Mouse (Mus musculus): ENCODE results near the gene Cntf. TPM values are rescaled to one million over a fixed set of nuclear protein-coding genes. Genes with fewer than 3 reads are reported as not detected.

Gene Cntf
- 1 to 10 TPM; 2.0 to 2.4 TPM for total RNA-seq (2021)

DNA sequence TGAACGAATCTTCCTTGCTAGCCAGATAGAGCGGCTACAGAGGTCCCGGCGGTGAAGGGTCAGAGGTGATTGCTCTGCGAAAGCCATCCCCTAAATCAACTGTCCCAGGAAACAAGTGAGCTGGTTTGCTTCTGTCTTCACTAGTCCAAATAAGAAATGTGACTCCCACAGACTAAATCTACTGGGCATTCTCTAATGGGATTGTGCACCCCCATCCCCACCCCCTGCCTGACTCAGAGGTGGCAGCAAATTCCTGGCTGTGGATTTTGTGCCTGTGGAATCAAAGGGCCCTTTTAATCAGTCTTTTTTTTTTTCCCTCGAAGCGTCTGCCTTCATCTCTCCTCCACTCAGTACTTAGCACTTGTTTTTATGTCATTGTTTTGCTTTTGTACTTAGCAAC lies at the start of gene Cntf:
Gene Cntf (minus strand): TSS at position 325 of the 400 bp plus-strand sequence.
- intact Hi-C loops (cut with DNase I), result no loop called here
- no peak for DNase-seq (ENCODE audit: low spot score)

DNA sequence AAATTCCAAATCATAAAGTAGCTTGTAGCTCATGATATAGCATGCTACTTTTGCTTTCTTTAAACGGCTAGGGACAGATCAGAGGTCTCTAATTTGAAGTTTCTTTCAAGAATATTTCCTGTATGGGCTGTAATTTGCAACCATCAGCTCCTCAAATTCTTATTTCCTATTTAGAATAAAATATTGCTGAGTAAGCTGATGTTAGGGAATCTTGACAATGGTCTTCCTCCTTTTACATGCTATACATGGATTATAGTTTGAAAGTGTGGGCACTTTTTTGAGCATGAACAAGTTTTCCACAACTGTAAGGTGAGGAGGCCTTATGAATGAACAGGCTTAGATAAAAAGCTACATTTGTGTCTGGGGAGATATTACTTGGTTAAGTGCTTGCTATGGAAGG lies 48.5 kb upstream of the Cntf start:
- intact Hi-C loops (cut with DNase I), result no loop called here
- no peak for DNase-seq (ENCODE audit: low spot score)

DNA sequence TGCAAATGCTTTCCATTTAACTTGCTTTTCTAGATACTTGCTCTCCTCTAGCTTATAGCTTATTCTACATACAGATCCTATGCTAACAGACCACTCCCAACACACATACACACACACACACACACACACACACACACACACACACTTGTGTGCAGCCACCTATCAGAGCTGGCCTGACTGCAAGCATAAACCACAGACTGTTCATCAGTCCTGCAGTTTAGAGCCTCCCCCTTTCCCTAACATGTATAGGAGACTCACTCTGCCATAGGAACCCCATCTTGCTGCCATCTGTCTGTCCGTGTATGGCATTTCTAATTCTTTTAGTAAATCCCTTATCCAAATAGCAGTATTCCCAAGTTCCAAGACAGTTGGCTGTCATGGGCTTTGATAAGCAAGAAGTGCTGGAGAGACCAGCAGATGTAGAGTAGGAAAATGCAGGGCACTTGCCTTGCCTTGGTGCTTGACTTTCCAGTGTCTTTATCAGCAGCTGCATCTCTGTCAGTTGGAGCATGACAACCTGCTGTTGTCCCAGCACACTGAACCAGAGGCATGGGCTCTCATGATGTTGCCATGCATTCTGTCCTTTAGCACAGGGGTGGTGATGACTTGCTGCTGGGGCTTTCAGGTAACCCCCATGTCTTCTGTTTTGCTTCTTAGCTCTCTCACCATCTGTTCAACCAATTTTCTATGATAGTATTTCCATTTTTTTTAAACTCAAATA lies 47.4 kb upstream of the Cntf start:
- intact Hi-C loops (cut with DNase I), result no loop called here
- no peak for DNase-seq (ENCODE audit: low spot score)

- intact Hi-C loops (cut with DNase I), result no loop called here
- no peak for DNase-seq (ENCODE audit: low spot score)
These were observed 40.8 kb upstream of the Cntf start for GRCm38 (mm10) chr19:12806214-12806613.

GRCm38 (mm10) chr19:12805730-12806129 lies 40.3 kb upstream of the Cntf start:
- intact Hi-C loops (cut with DNase I), result no loop called here

GRCm38 (mm10) chr19:12804237-12804636 lies 38.8 kb upstream of the Cntf start:
- no peak for DNase-seq (ENCODE audit: low spot score)
- intact Hi-C loops (cut with DNase I), result no loop called here

More at GRCm38 (mm10) chr19:12805730-12806129, 40.3 kb upstream of the Cntf start:
- no peak for DNase-seq (ENCODE audit: low spot score)

- intact Hi-C loops (cut with DNase I), result no loop called here
- no peak for DNase-seq (ENCODE audit: low spot score)
These were observed 37.4 kb upstream of the Cntf start for GRCm38 (mm10) chr19:12802830-12803229.

GRCm38 (mm10) chr19:12801046-12801445 lies 35.6 kb upstream of the Cntf start:
- intact Hi-C loops (cut with DNase I), result no loop called here
- no peak for DNase-seq (ENCODE audit: low spot score)

- intact Hi-C loops (cut with DNase I), result no loop called here
- DNase-seq (ENCODE audit: low spot score), result no peak
These were observed 35.2 kb upstream of the Cntf start for GRCm38 (mm10) chr19:12800621-12801020.

GRCm38 (mm10) chr19:12799081-12799480 lies 33.6 kb upstream of the Cntf start:
- no peak for DNase-seq (ENCODE audit: low spot score)
- intact Hi-C loops (cut with DNase I), result loop anchor here (5.0 to 10.0 kb wide), 4 partner anchors 207 to 884 kb away; partner anchors contain the start of gene Patl1

GRCm38 (mm10) chr19:12798404-12798803 lies 33.0 kb upstream of the Cntf start:
- intact Hi-C loops (cut with DNase I), result loop anchor here (5.0 to 10.0 kb wide), 4 partner anchors 206 to 884 kb away; partner anchors contain the start of gene Patl1
- no peak for DNase-seq (ENCODE audit: low spot score)

GRCm38 (mm10) chr19:12797071-12797470 lies 31.6 kb upstream of the Cntf start:
- DNase-seq (ENCODE audit: low spot score), result no peak
- intact Hi-C loops (cut with DNase I), result loop anchor here (1.0 to 10.0 kb wide), 5 partner anchors 75 to 882 kb away; partner anchors contain the start of gene Patl1

- peak; percentile 34 for DNase-seq (ENCODE audit: low spot score)
- intact Hi-C loops (cut with DNase I), result loop anchor here (5.0 to 10.0 kb wide), 4 partner anchors 204 to 882 kb away; partner anchors contain the start of gene Patl1
These were observed 31.0 kb upstream of the Cntf start for GRCm38 (mm10) chr19:12796328-12796931.

DNA sequence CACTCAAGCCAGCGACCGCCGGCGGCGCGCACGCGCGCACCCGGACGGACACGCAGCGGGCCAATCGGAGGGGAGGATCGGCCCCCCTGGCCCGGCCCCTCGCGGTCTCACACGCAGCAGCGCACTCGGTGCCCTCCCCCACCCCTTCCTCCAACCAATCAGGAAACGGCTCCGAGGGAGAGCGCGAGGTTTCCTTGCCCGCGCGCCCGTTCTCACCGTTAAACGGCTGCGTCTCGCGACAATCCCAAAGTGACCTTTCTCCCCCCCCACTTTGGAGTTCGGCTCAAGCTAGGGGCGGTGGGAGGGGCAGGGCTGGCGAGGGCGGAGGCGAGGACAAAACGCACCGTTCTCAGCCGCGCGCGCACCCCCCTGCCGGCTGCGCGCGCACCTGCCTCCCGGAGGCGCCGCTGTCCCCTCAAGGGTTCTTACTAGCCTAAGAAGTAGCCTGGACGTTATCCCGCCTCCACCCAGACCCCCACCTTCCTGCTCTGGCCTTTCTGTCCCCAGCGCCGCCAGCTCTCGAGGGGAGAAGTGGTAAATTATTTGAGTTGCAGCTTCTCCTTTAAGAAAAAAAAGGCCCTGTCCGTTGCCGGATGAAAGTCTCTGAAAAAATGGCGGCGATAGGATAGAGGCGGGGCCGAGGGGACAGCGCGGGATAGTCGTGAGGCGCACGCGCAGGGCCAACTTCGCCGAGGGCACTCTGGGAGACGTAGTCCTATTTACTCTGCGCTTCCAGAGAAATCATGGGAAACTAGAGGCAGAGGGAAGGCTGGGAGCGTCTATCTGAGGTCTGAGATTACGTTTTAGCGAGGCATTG lies 30.3 kb upstream of the Cntf start, which contains the start of the genes Zfp91 and Lpxn:
Gene Zfp91 (minus strand): TSS at position 616 of the 817 bp plus-strand sequence.
Gene Lpxn (plus strand): TSS at position 683 of the 817 bp plus-strand sequence.
- peak; percentile 95 for DNase-seq (ENCODE audit: low spot score)
- intact Hi-C loops (cut with DNase I), result loop anchor here (5.0 to 10.0 kb wide), 4 partner anchors 203 to 881 kb away; partner anchors contain the start of gene Patl1

- no peak for DNase-seq (ENCODE audit: low spot score)
- intact Hi-C loops (cut with DNase I), result loop anchor here (5.0 to 10.0 kb wide), 4 partner anchors 203 to 880 kb away; partner anchors contain the start of gene Patl1
These were observed 29.7 kb upstream of the Cntf start for GRCm38 (mm10) chr19:12795110-12795509.

GRCm38 (mm10) chr19:12794056-12795044 lies 28.9 kb upstream of the Cntf start:
- intact Hi-C loops (cut with DNase I), result loop anchor here (5.0 to 10.0 kb wide), 4 partner anchors 202 to 880 kb away; partner anchors contain the start of gene Patl1
- DNase-seq (ENCODE audit: low spot score), result peak; percentile 91

DNA sequence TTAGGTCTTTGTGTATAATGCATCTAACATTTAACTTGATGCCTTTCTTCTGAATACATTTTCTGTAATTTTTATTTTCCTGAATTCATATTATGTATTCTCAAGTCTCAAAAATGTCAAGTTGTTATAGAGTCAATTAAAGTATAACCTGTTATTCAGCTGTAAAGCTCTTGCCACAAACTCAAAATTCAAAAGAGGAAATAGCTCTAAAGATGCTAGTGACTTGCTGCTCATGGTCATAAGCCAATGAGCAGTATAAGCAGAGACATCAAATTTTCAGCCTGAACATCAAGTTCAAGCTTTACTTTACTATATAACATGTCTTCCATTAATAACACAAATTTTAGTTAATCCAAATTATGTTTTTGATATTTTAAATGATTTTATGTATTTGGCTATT lies 26.9 kb upstream of the Cntf start:
- intact Hi-C loops (cut with DNase I), result loop anchor here (10.0 kb wide), 2 partner anchors 778 to 878 kb away; partner anchors contain the start of gene Patl1
- DNase-seq (ENCODE audit: low spot score), result no peak

GRCm38 (mm10) chr19:12787721-12788120 lies 22.3 kb upstream of the Cntf start:
- no peak for DNase-seq (ENCODE audit: low spot score)
- intact Hi-C loops (cut with DNase I), result no loop called here
